Comparison of ENCODE assay signal across 8 mouse cellular contexts in the genomic region with DNA sequence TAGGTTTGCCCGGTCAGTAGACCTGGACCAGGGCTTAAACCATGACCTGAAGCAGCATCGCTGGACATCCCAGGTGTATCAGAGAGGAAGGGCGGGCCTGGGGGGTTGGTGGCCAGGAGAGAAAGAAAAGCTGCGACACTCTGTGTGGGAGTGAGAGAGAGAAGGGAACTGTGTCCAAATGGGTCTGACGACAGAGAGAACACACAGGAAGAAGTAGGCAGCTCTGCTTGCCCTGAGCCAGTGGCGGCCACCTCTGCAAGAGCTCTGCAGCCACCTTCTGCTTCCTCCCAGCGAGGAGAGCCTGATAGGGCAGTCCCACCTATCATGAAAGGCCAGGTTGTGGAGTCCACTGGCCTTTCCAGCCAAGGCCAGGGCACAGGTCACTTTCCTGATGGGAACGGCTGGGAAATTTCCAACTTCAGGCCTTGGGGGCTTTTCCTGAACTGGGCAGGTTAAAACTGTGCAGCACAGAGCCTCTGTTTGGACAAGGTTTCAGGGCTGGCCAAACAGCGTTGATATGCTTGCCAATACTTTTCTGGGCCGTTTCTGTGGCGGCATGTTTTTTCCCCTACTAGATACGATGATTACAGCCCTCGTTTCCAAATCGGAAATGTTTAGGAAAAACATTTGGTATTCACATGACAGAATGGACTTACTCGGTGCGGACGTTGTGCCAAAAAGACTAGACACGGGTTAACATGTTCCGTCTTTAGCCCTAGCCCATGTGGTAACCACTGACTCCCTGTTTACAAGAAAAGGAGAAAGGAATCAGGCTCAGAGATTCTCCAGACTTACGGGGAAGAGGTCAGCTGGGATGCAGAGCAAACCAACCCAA. TPM values are rescaled to one million over a fixed set of nuclear protein-coding genes. Genes with fewer than 3 reads are reported as not detected.
A peak's percentile ranks its signal among the peaks of the same experiment; 100 is the strongest.
DNase-seq lines count a peak whose midpoint lies in the region; ATAC-seq and TF ChIP-seq lines count a peak whose summit lies in the region.

No protein-coding gene starts in this region.

- H3K36me3 ChIP-seq in heart, embryonic 15.5 days, result no peaks in the 10 kb centered on the region
- H3K36me3 ChIP-seq in liver, postnatal 0 days (replicated peaks; ENCODE audit: insufficient read depth, low read length), result no peaks in the 10 kb centered on the region

- H3K4me1 ChIP-seq in heart, embryonic 15.5 days (replicated peaks), result peaks cover 56% of the 10 kb centered on the region
- H3K4me1 ChIP-seq in liver, postnatal 0 days (ENCODE audit: insufficient read depth), result peaks cover 36% of the 10 kb centered on the region

- no peaks in the 10 kb centered on the region for H3K9me3 ChIP-seq in heart, embryonic 15.5 days (replicated peaks)
- H3K9me3 ChIP-seq in liver, postnatal 0 days (ENCODE audit: low read length), result no peaks in the 10 kb centered on the region

- H3K27ac ChIP-seq in left cerebral cortex, adult 2 months, result peak overlapping the region; percentile 92
- H3K27ac ChIP-seq in heart, embryonic 15.5 days, result peak overlapping the region; percentile 73
- H3K27ac ChIP-seq in liver, postnatal 0 days (ENCODE audit: low read depth), result peak overlapping the region; percentile 64

- peak overlapping the region; percentile 59 for H3K4me3 ChIP-seq in left cerebral cortex, adult 2 months
- H3K4me3 ChIP-seq in heart, embryonic 15.5 days, result no peak overlapping the region
- no peak overlapping the region for H3K4me3 ChIP-seq in liver, postnatal 0 days (ENCODE audit: low read depth, low read length)

- no peaks in the 10 kb centered on the region for H3K27me3 ChIP-seq in heart, embryonic 15.5 days
- H3K27me3 ChIP-seq in liver, postnatal 0 days (ENCODE audit: insufficient read depth, low read length), result no peaks in the 10 kb centered on the region

- 60% methylated on average over 20 of the region's 20 CpGs for WGBS in heart, embryonic 15.5 days
- WGBS in liver, postnatal 0 days (ENCODE audit: insufficient replicate concordance), result 41% methylated on average over 20 of the region's 20 CpGs

- no peak overlapping the region for H3K9ac ChIP-seq in heart, embryonic 15.5 days
- H3K9ac ChIP-seq in liver, postnatal 0 days (replicated peaks), result no peak overlapping the region; the same call in 1 of the 2 replicates

- no peak for TF ChIP-seq CTCF in left cerebral cortex, adult 2 months (IDR thresholded peaks at IDR 0.05)
- TF ChIP-seq CTCF in liver, postnatal 0 days (IDR thresholded peaks at IDR 0.05; ENCODE audit: low read depth), result no peak

- peak overlapping the region; percentile 45 for H3K4me2 ChIP-seq in heart, embryonic 15.5 days
- H3K4me2 ChIP-seq in liver, postnatal 0 days (ENCODE audit: low read depth, low read length), result peak overlapping the region; percentile 60

- intact Hi-C loops in left cerebral cortex, adult 2 months (cut with DNase I), result loop anchor here (1.0 to 5.0 kb wide), 4 partner anchors 23 to 334 kb away; partner anchors contain the start of gene Synj2
- intact Hi-C loops in left cerebral cortex, postnatal 4 days (cut with DNase I), result no loop called here

- peak in 1 of 2 experiments; percentile 55 for DNase-seq in left cerebral cortex, adult 2 months (ENCODE audit: extremely low spot score in 1 of 2, low spot score in 2 of 2)
- no peak for DNase-seq in left cerebral cortex, postnatal 4 days
- no peak for DNase-seq in liver, postnatal 0 days
- DNase-seq in thymus, postnatal 4 days, result peak; percentile 42
- DNase-seq in urinary bladder, postnatal 10 days (ENCODE audit: low spot score), result no peak

- peak; percentile 26 for ATAC-seq in activated CD4-positive, CD25-positive, alpha-beta regulatory T cell, adult 4 months
- no peak for ATAC-seq in heart, embryonic 15.5 days (replicated peaks; ENCODE audit: insufficient number of reproducible peaks, insufficient read depth, low FRiP score, low read depth)
- ATAC-seq in liver, postnatal 0 days, result peak; percentile 48
- no peak for ATAC-seq in monocyte, adult 5-6 weeks (replicated peaks; ENCODE audit: insufficient number of reproducible peaks, low FRiP score, low TSS enrichment, poor library complexity, severe bottlenecking)

- TF ChIP-seq EP300 in liver, postnatal 0 days (IDR thresholded peaks at IDR 0.05; ENCODE audit: low read depth), result no peak

RNA-seq across cellular contexts. Expression of gene Synj2, which starts 35.4 kb away (rescaled TPM):
- 100 to 1,000 TPM; 130 to 132 TPM for total RNA-seq in left cerebral cortex, adult 2 months (2021)
- total RNA-seq in left cerebral cortex, postnatal 4 days (2021), result 10 to 100 TPM in 1 of 2 experiments, 1 to 10 TPM in 1; 9.7 to 13.3 TPM
- 10 to 100 TPM; 12.6 to 13.3 TPM for polyA plus RNA-seq in activated CD4-positive, CD25-positive, alpha-beta regulatory T cell, adult 4 months (2017; shearing (Covaris generic))
- 3.5 and 4.4 TPM in 2 replicates for polyA plus RNA-seq in heart, embryonic 15.5 days (2015; fragmentation: Nextera tagmentation; extraction: Ambion mirVana)
- polyA plus RNA-seq in liver, postnatal 0 days (2015; fragmentation: Nextera tagmentation; extraction: Ambion mirVana), result 0.62 TPM in 2 replicates
- 0.29 to 4.9 TPM (median 1.4 TPM) in 3 replicates for total RNA-seq in monocyte, adult 5-6 weeks (2017)

Comparison
In these comparisons a context has a peak if more than half of its experiments do, and no peak if none do; other contexts are left out.
1. RNA of gene Synj2, which starts 35.4 kb away (total RNA-seq): 130 to 132 TPM in left cerebral cortex, adult 2 months; 9.7 to 13.3 TPM in left cerebral cortex, postnatal 4 days and 0.29 to 4.9 TPM in monocyte, adult 5-6 weeks; every median in the first group is over 4 times any median in the second.
2. ATAC-seq: peak in activated CD4-positive, CD25-positive, alpha-beta regulatory T cell, adult 4 months (single experiment) and liver, postnatal 0 days (single experiment); none in heart, embryonic 15.5 days (single experiment) and monocyte, adult 5-6 weeks (single experiment).
3. Peak in every context shown above with its lines, with median percentiles within 50 percentile points of each other: H3K27ac ChIP-seq.